Mouse (Mus musculus) MEL (cell line): ENCODE measurements around the gene Parp11. TPM values are rescaled to one million over a fixed set of nuclear protein-coding genes. Genes with fewer than 3 reads are reported as not detected.

ENCODE experiments used
- DNase-seq: peaks from one replicate; pipeline ENCODE4 v3.0.0; 2011; ENCODE audit warnings: low read depth, low spot score
- H3K27ac ChIP-seq: 2 replicates; pipeline ENCODE4 v1.5.1; 2012; ENCODE audit warnings: low read depth, mild to moderate bottlenecking, control low read depth, low read length, moderate library complexity; ENCODE audit not compliant: control insufficient read depth
- H3K27me3 ChIP-seq, 2 experiments: fragments of 150-350 bp in 1 of 2; sonication (generic) in 1 of 2; 2 replicates each; pipeline ENCODE4 v1.6.1; 2012; ENCODE audit warnings: low read length in 2 of 2, mild to moderate bottlenecking in 2 of 2, improper control_type of control experiment in 1 of 2, moderate library complexity in 1 of 2; ENCODE audit not compliant: insufficient read depth in 2 of 2, control insufficient read depth in 1 of 2
- H3K36me3 ChIP-seq, 2 experiments: 2 replicates each; pipeline ENCODE4 v1.6.1; 2012 to 2014; ENCODE audit warnings: low read length in 2 of 2, improper control_type of control experiment in 1 of 2, inconsistent platforms in 1 of 2, mild to moderate bottlenecking in 1 of 2; ENCODE audit not compliant: insufficient read depth in 2 of 2, control insufficient read depth in 1 of 2
- H3K4me1 ChIP-seq, 2 experiments: fragments of 150-350 bp in 1 of 2; sonication (generic) in 1 of 2; 2 replicates each; pipeline ENCODE4 v1.6.1; 2012; ENCODE audit warnings: low read length in 2 of 2, improper control_type of control experiment in 1 of 2, mild to moderate bottlenecking in 1 of 2; ENCODE audit not compliant: insufficient read depth in 2 of 2, control insufficient read depth in 1 of 2
- H3K4me3 ChIP-seq, 2 experiments: fragments of 150-350 bp in 1 of 2; sonication (generic) in 1 of 2; 2 replicates each; pipeline ENCODE4 v1.5.1; 2012; ENCODE audit warnings: low read depth in 2 of 2, low read length in 2 of 2, mild to moderate bottlenecking in 2 of 2, moderate library complexity in 2 of 2, control low read depth in 1 of 2, improper control_type of control experiment in 1 of 2; ENCODE audit not compliant: control insufficient read depth in 1 of 2, insufficient read depth in 1 of 2
- H3K79me2 ChIP-seq: 2 replicates; pipeline ENCODE4 v1.6.1; 2012; ENCODE audit warnings: mild to moderate bottlenecking, low read length, moderate library complexity; ENCODE audit not compliant: control insufficient read depth, poor library complexity, insufficient read depth
- H3K9ac ChIP-seq: 2 replicates; pipeline ENCODE4 v1.6.1; 2012; ENCODE audit warnings: low read depth, mild to moderate bottlenecking, control low read depth, low read length, moderate library complexity; ENCODE audit not compliant: control insufficient read depth, poor library complexity, severe bottlenecking
- H3K9me3 ChIP-seq: fragments of 150-350 bp; sonication (generic); replicated peaks from 2 replicates; pipeline ENCODE4 v1.6.1; 2012; ENCODE audit warnings: mild to moderate bottlenecking, low read length, improper control_type of control experiment, moderate library complexity; ENCODE audit not compliant: insufficient read depth
- CHD1 ChIP-seq: IDR thresholded peaks from 2 replicates; pipeline ENCODE4 v1.6.1; 2012; ENCODE audit warnings: low read depth, mild to moderate bottlenecking, inconsistent platforms, low read length, improper control_type of control experiment
- CHD2 ChIP-seq: IDR thresholded peaks from 2 replicates; pipeline ENCODE4 v1.6.1; 2011; ENCODE audit warnings: low read length, improper control_type of control experiment
- CTCF ChIP-seq, 3 experiments: IDR thresholded peaks in 2 of 3; conservative IDR thresholded peaks in 1 of 3; 2 replicates each; pipeline ENCODE4 v1.5.1; 2011 to 2012; ENCODE audit warnings: low read length in 3 of 3, low read depth in 2 of 3, mild to moderate bottlenecking in 2 of 3, improper control_type of control experiment in 1 of 3, inconsistent platforms in 1 of 3, mixed read lengths in 1 of 3, moderate library complexity in 1 of 3; ENCODE audit not compliant: control insufficient read depth in 1 of 3, insufficient read depth in 1 of 3, poor library complexity in 1 of 3, severe bottlenecking in 1 of 3
- E2F4 ChIP-seq: IDR thresholded peaks from 2 replicates; pipeline ENCODE4 v1.6.1; 2011; ENCODE audit warnings: low read depth, low read length, improper control_type of control experiment, borderline replicate concordance
- EP300 ChIP-seq, 2 experiments: IDR thresholded peaks; 2 replicates each; pipeline ENCODE4 v1.6.1; 2011; ENCODE audit warnings: improper control_type of control experiment in 2 of 2, low read length in 2 of 2, low read depth in 1 of 2, mild to moderate bottlenecking in 1 of 2
- GATA1 ChIP-seq: IDR thresholded peaks from 2 replicates; pipeline ENCODE4 v1.6.1; 2011; ENCODE audit warnings: low read depth, low read length, improper control_type of control experiment
- JUND ChIP-seq: IDR thresholded peaks from 2 replicates; pipeline ENCODE4 v1.6.1; 2011; ENCODE audit warnings: low read depth, mild to moderate bottlenecking, improper control_type of control experiment, low read length
- MAFK ChIP-seq: IDR thresholded peaks from 2 replicates; pipeline ENCODE4 v1.6.1; 2011; ENCODE audit warnings: low read depth, mild to moderate bottlenecking, low read length, improper control_type of control experiment, borderline replicate concordance
- MAX ChIP-seq: IDR thresholded peaks from 2 replicates; pipeline ENCODE4 v1.6.1; 2011; ENCODE audit warnings: low read length, improper control_type of control experiment
- MXI1 ChIP-seq: IDR thresholded peaks from 2 replicates; pipeline ENCODE4 v1.6.1; 2011; ENCODE audit warnings: mild to moderate bottlenecking, low read depth, low read length, improper control_type of control experiment
- MYC ChIP-seq: IDR thresholded peaks from 2 replicates; pipeline ENCODE4 v1.6.1; 2011; ENCODE audit warnings: low read depth, mild to moderate bottlenecking, low read length, improper control_type of control experiment, moderate library complexity
- RCOR1 ChIP-seq: IDR thresholded peaks from 2 replicates; pipeline ENCODE4 v1.6.1; 2012; ENCODE audit warnings: low read depth, mild to moderate bottlenecking, inconsistent platforms, low read length, improper control_type of control experiment
- TAL1 ChIP-seq: IDR thresholded peaks from 2 replicates; pipeline ENCODE4 v1.6.1; 2012; ENCODE audit warnings: mild to moderate bottlenecking, inconsistent platforms, low read length, moderate library complexity, mixed read lengths
- TBP ChIP-seq: IDR thresholded peaks from 2 replicates; pipeline ENCODE4 v1.8.0; 2011; ENCODE audit warnings: low read depth, low read length, improper control_type of control experiment
- TCF12 ChIP-seq: IDR thresholded peaks from 2 replicates; pipeline ENCODE4 v1.6.1; 2014; ENCODE audit warnings: low read depth, mild to moderate bottlenecking, inconsistent platforms, low read length, improper control_type of control experiment, moderate library complexity
- USF2 ChIP-seq, 2 experiments: IDR thresholded peaks; 2 replicates each; pipeline ENCODE4 v1.6.1; 2011 to 2012; ENCODE audit warnings: improper control_type of control experiment in 2 of 2, low read length in 2 of 2, borderline replicate concordance in 1 of 2, inconsistent platforms in 1 of 2, low read depth in 1 of 2, mild to moderate bottlenecking in 1 of 2; ENCODE audit not compliant: insufficient read depth in 1 of 2
- ZNF384 ChIP-seq: IDR thresholded peaks from 2 replicates; pipeline ENCODE4 v1.6.1; 2012; ENCODE audit warnings: low read depth, mild to moderate bottlenecking, inconsistent platforms, low read length, improper control_type of control experiment
- polyA plus RNA-seq, 2 experiments: library from polyadenylated mRNA; stranded (reverse) in 1 of 2; unstranded in 1 of 2; fragments of >175 nt in 1 of 2; fragments of >200 nt in 1 of 2; gene quantifications; 2 replicates each; pipeline versions ENCODE4 v1.2.1 to v1.2.4; 2012; ENCODE audit warnings: low replicate concordance in 2 of 2, low read depth in 1 of 2; ENCODE audit not compliant: insufficient read length in 2 of 2, insufficient read depth in 1 of 2, missing spikeins in 1 of 2
- total RNA-seq: library from RNA; depleted of rRNA; stranded (reverse); fragments of 300-350 nt; gene quantifications from 2 replicates; pipeline ENCODE4 v1.2.3, GENCODE M21; 2012

The Parp11 gene
- total and polyA plus RNA-seq, 3 experiments, result 5.9 to 8.2 TPM; not detected in 1

GRCm38 (mm10) chr6:127440416-127441104, 6.1 kb upstream of the Parp11 start:
- peaks cover 0 to 27% of the 10 kb centered on the region in 2 experiments; a peak in 2 of 4 replicates for H3K36me3 ChIP-seq
- DNase-seq, result no peak
- TF ChIP-seq MAFK (no peak), TBP (no peak), RCOR1 (no peak), CTCF (IDR thresholded peaks at IDR 0.05 in 2 of 3, conservative IDR thresholded peaks at IDR 0.05 in 1 of 3; ENCODE audit: control insufficient read depth in 1 of 3, insufficient read depth in 1 of 3, low read depth in 2 of 3, low read length in 3 of 3, poor library complexity in 1 of 3, severe bottlenecking in 1 of 3) (no peak), CHD2 (no peak), MAX (no peak), ZNF384 (no peak)
- TF ChIP-seq, all 39 proteins: peak for 0
- Histone ChIP-seq H3K9me3 (no peaks in the 10 kb centered on the region), H3K27ac (no peak overlapping the region), H3K4me3 (no peak overlapping the region), H3K27me3 (no peaks in the 10 kb centered on the region), H3K4me1 (peaks cover 20 to 25% of the 10 kb centered on the region in 2 experiments), H3K9ac (no peak overlapping the region), H3K79me2 (no peaks in the 10 kb centered on the region)

GRCm38 (mm10) chr6:127442584-127442983, 4.1 kb upstream of the Parp11 start:
- TF ChIP-seq CTCF (IDR thresholded peaks at IDR 0.05 in 2 of 3, conservative IDR thresholded peaks at IDR 0.05 in 1 of 3; ENCODE audit: control insufficient read depth in 1 of 3, insufficient read depth in 1 of 3, low read depth in 2 of 3, low read length in 3 of 3, poor library complexity in 1 of 3, severe bottlenecking in 1 of 3) (no peak), TAL1 (no peak), E2F4 (no peak), CHD1 (no peak), EP300 (IDR thresholded peaks at IDR 0.05; ENCODE audit: low read depth in 1 of 2, low read length in 2 of 2) (no peak), MYC (no peak), JUND (no peak), GATA1 (no peak), TCF12 (no peak), ZNF384 (no peak), MXI1 (no peak), USF2 (IDR thresholded peaks at IDR 0.05; ENCODE audit: borderline replicate concordance in 1 of 2, insufficient read depth in 1 of 2, low read depth in 1 of 2, low read length in 2 of 2) (no peak)
- TF ChIP-seq, all 39 proteins: peak for 0
- H3K9me3 ChIP-seq, result no peaks in the 10 kb centered on the region
- peaks cover 0 to 27% of the 10 kb centered on the region in 2 experiments; a peak in 2 of 4 replicates for H3K36me3 ChIP-seq
- H3K9ac ChIP-seq, result no peak overlapping the region
- no peaks in the 10 kb centered on the region for H3K79me2 ChIP-seq
- H3K27ac ChIP-seq, result no peak overlapping the region
- H3K27me3 ChIP-seq, result no peaks in the 10 kb centered on the region
- H3K4me3 ChIP-seq, result no peak overlapping the region
- DNase-seq, result no peak
- H3K4me1 ChIP-seq, result peaks cover 20 to 25% of the 10 kb centered on the region in 2 experiments
